Mouse (Mus musculus) heart, embryonic 12.5 days (tissue): ENCODE data around the gene Fbxo39. TPM values are rescaled to one million over a fixed set of nuclear protein-coding genes. Genes with fewer than 3 reads are reported as not detected.

ENCODE experiments used
- ATAC-seq: fragments of 200-750 bp; cut with Nextera tagmentation; 2 replicates; pipeline ENCODE4 v1.8.0; 2017; ENCODE audit warnings: moderate TSS enrichment, moderate library complexity; ENCODE audit not compliant: insufficient number of reproducible peaks, low FRiP score
- H3K27ac ChIP-seq: fragments of 300-500 bp; sonication (generic); 2 replicates; pipeline ENCODE4 v1.5.1; 2016; ENCODE audit warnings: mild to moderate bottlenecking, moderate library complexity; ENCODE audit not compliant: poor library complexity, severe bottlenecking
- H3K27me3 ChIP-seq: fragments of 300-500 bp; sonication (generic); replicated peaks from 2 replicates; pipeline ENCODE4 v1.6.1; 2016; ENCODE audit warnings: mild to moderate bottlenecking, moderate library complexity
- H3K36me3 ChIP-seq: fragments of 300-500 bp; sonication (generic); 2 replicates; pipeline ENCODE4 v1.6.1; 2016; ENCODE audit warnings: mild to moderate bottlenecking, moderate library complexity
- H3K4me1 ChIP-seq: fragments of 300-500 bp; sonication (generic); replicated peaks from 2 replicates; pipeline ENCODE4 v1.6.1; 2016; ENCODE audit warnings: mild to moderate bottlenecking
- H3K4me2 ChIP-seq: fragments of 300-500 bp; sonication (generic); 2 replicates; pipeline ENCODE4 v1.6.1; 2016; ENCODE audit warnings: mild to moderate bottlenecking, moderate library complexity
- H3K4me3 ChIP-seq: fragments of 300-500 bp; sonication (generic); 2 replicates; pipeline ENCODE4 v1.5.1; 2016; ENCODE audit warnings: mild to moderate bottlenecking
- H3K9ac ChIP-seq: fragments of 300-500 bp; sonication (generic); 2 replicates; pipeline ENCODE4 v1.6.1; 2016; ENCODE audit warnings: mild to moderate bottlenecking, moderate library complexity
- H3K9me3 ChIP-seq: fragments of 300-500 bp; sonication (generic); replicated peaks from 2 replicates; pipeline ENCODE4 v1.6.1; 2016; ENCODE audit warnings: mild to moderate bottlenecking, moderate library complexity
- WGBS: fragments of 180-500 bp; shearing (Covaris S2); methylation state at CpG from one replicate; pipeline ENCODE4 v1.1.7; 2016; 5-methylcytosine and 5-hydroxymethylcytosine counted together
- polyA plus RNA-seq: library from polyadenylated mRNA; unstranded; fragments of >200 nt; fragmentation: Nextera tagmentation; extraction: Ambion mirVana; gene quantifications from 2 replicates; pipeline ENCODE4 v1.2.1, GENCODE M21; 2016

The Fbxo39 gene
- polyA plus RNA-seq, 1 experiment from 2014 or later, result not detected

- Histone ChIP-seq H3K4me3 (no peak overlapping the region), H3K27me3 (no peaks in the 10 kb centered on the region), H3K27ac (no peak overlapping the region), H3K4me1 (peaks cover 6% of the 10 kb centered on the region; the same call in 1 of the 2 replicates), H3K36me3 (no peaks in the 10 kb centered on the region), H3K4me2 (no peak overlapping the region), H3K9me3 (peaks cover 5% of the 10 kb centered on the region; the same call in 1 of the 2 replicates), H3K9ac (no peak overlapping the region)
- ATAC-seq, result no peak
- WGBS, result 75% methylated on average over 14 of the region's 14 CpGs
Measured at GRCm38 (mm10) chr11:72284532-72285182, 29.6 kb upstream of the Fbxo39 start.

DNA sequence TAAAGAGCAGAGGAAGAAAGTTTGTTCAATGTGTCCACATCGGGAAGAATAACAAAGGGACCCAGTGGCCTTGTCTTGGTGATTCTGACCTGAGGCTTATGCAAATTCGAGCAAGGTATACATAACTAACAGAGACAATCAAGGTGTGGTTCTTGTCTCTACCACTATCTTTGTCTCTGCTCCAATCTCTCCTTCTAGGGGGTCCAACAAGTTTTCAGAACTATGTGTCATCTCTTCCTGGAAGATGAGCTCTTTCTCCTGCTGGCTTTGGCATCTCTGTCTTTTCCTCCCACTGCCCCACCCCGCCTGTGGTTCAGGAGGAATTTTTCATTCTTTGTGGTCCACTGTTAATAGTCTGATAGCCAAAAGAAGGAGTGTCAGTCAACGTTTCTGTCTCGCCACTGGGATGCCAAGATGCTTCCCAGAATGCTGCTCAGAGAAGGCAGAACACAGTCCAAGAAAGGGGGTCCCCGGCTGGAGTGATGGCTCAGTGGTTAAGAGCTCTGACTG is 28.2 kb upstream of the Fbxo39 start:
- no peak overlapping the region for H3K27ac ChIP-seq
- H3K9me3 ChIP-seq, result peaks cover 7% of the 10 kb centered on the region; the same call in 1 of the 2 replicates
- no peaks in the 10 kb centered on the region for H3K36me3 ChIP-seq
- H3K27me3 ChIP-seq, result no peaks in the 10 kb centered on the region
- H3K4me2 ChIP-seq, result no peak overlapping the region
- ATAC-seq, result no peak
- H3K4me1 ChIP-seq, result peaks cover 6% of the 10 kb centered on the region; the same call in 1 of the 2 replicates
- no peak overlapping the region for H3K4me3 ChIP-seq
- H3K9ac ChIP-seq, result no peak overlapping the region
- WGBS, result 66% methylated on average over 6 of the region's 6 CpGs

- 77% methylated on average over 3 of the region's 3 CpGs for WGBS
- Histone ChIP-seq H3K36me3 (no peaks in the 10 kb centered on the region), H3K4me3 (no peak overlapping the region), H3K4me1 (peaks cover 6% of the 10 kb centered on the region; the same call in 1 of the 2 replicates), H3K27me3 (no peaks in the 10 kb centered on the region), H3K4me2 (no peak overlapping the region), H3K9ac (no peak overlapping the region), H3K9me3 (peaks cover 7% of the 10 kb centered on the region; the same call in 1 of the 2 replicates), H3K27ac (no peak overlapping the region)
- no peak for ATAC-seq
Measured at GRCm38 (mm10) chr11:72286651-72287050, 27.6 kb upstream of the Fbxo39 start.

DNA sequence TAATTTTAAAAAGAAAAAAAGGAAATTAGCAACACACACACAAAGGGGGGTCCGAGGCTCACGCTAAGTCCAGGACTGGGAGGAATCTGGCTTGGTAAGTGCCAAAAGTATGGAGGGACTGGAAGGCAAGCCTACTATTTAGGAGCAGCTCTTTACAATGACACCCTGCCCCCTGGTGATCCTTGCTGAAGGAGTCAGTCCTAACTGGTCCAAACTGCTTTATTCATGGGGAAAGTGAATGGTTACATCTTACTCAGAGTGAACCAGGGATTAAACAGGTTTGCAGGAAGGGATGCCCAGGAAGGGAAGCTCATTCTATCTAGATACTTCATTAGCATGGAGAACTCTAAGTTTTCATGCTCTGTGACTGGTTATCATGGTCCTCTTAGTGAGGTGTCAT is 27.1 kb upstream of the Fbxo39 start:
- no peak for ATAC-seq
- no peaks in the 10 kb centered on the region for H3K36me3 ChIP-seq
- H3K27ac ChIP-seq, result no peak overlapping the region
- peaks cover 6% of the 10 kb centered on the region; the same call in 1 of the 2 replicates for H3K4me1 ChIP-seq
- H3K4me2 ChIP-seq, result no peak overlapping the region
- WGBS, result 85% methylated on average over 2 of the region's 2 CpGs
- H3K27me3 ChIP-seq, result no peaks in the 10 kb centered on the region
- H3K4me3 ChIP-seq, result no peak overlapping the region
- H3K9me3 ChIP-seq, result peaks cover 7% of the 10 kb centered on the region; the same call in 1 of the 2 replicates
- H3K9ac ChIP-seq, result no peak overlapping the region

- Histone ChIP-seq H3K4me1 (peaks cover 6% of the 10 kb centered on the region; the same call in 1 of the 2 replicates), H3K36me3 (no peaks in the 10 kb centered on the region), H3K9me3 (peaks cover 7% of the 10 kb centered on the region; the same call in 1 of the 2 replicates), H3K27me3 (no peaks in the 10 kb centered on the region), H3K27ac (no peak overlapping the region), H3K9ac (no peak overlapping the region), H3K4me3 (no peak overlapping the region), H3K4me2 (no peak overlapping the region)
- no peak for ATAC-seq
- WGBS, result 91% methylated on average over 3 of the region's 3 CpGs
Measured at GRCm38 (mm10) chr11:72287543-72287942, 26.7 kb upstream of the Fbxo39 start.

DNA sequence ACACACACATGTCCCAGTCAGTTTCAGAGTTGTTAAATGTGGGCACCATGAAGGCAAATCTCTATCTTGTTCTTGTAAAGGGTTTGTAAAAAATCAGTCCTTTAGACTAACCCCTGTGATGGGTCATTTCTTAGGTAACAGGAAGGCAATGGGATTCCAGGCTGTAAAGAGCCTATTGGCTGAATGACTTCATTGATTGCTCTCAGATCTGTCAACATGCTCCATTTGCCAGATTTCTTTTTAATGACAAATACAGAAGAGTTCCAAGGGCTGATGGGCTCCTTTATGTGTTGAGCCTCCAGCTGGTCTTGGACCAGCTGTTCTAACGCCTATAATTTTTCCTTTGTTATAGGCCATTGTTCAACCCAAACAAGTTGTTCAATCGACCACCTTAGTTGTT is 21.1 kb upstream of the Fbxo39 start:
- H3K9ac ChIP-seq, result no peak overlapping the region
- H3K4me1 ChIP-seq, result no peaks in the 10 kb centered on the region
- peaks cover 7% of the 10 kb centered on the region; the same call in 1 of the 2 replicates for H3K9me3 ChIP-seq
- H3K4me2 ChIP-seq, result no peak overlapping the region
- ATAC-seq, result no peak
- H3K27me3 ChIP-seq, result no peaks in the 10 kb centered on the region
- H3K4me3 ChIP-seq, result no peak overlapping the region
- H3K27ac ChIP-seq, result no peak overlapping the region
- no peaks in the 10 kb centered on the region for H3K36me3 ChIP-seq
- WGBS, result 80% methylated on average over 2 of the region's 2 CpGs

DNA sequence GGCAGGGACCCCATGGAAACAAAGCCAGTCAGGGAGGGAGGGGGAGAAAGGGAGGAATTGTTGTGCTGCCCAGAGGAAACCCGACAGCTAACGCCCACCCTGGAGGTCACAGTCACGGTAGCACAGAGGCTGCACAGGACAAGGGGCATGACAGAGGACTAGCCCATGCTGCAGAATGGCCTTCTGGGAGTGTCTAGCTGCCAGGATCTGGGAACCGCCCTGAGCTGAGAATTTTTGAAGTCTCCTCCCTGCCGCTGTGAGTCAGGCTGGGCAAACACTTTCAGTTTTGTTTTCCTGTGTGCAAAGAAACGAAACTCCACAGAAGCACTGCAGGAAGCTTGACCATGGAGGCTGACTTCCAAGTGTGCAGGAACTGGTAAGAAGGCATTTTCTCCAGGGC is 12.9 kb upstream of the Fbxo39 start, which contains the start of gene Xaf1:
Gene Xaf1, plus strand, starts transcription at position 296 of the 400 bp plus-strand sequence.
- Histone ChIP-seq H3K9ac (0 out of 2 replicates have a peak within 1 kb of the TSS, but pooled peaks have one; percentile 25), H3K4me3 (peak within 1 kb of the TSS; percentile 26), H3K9me3 (no peaks in the 10 kb centered on the region), H3K4me1 (peaks cover 14% of the 10 kb centered on the region; the same call in 1 of the 2 replicates), H3K4me2 (peak within 1 kb of the TSS; percentile 58), H3K36me3 (no peaks in the 10 kb centered on the region), H3K27me3 (no peaks in the 10 kb centered on the region), H3K27ac (peak within 1 kb of the TSS; percentile 19; the same call in 1 of the 2 replicates)
- ATAC-seq, result peak; percentile 68; the same call in 1 of the 2 replicates
- 23% methylated on average over 6 of the region's 6 CpGs for WGBS

DNA sequence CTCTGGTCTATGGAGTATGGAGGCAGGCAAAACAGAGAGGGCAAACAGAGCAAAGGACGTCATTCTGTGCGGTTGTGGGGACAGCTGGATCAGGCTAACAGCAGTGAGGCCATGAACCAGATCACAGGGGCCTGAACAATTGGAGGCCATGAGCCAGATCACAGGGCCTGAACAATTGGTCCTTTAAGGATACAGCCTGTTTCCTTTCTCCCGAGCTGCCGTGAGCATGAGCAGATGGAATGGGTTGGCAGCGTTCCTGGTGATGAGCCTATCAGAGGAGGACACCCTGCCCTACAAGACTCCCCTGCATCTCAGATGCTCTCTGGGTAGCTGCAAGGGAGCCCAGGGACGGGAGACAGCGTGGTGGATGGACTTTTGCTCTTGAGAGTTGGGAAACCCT is 12.0 kb upstream of the Fbxo39 start:
- 0 out of 2 replicates have a peak, but pooled peaks have one; percentile 36 for ATAC-seq
- H3K9me3 ChIP-seq, result no peaks in the 10 kb centered on the region
- H3K4me3 ChIP-seq, result peak overlapping the region; percentile 26
- no peaks in the 10 kb centered on the region for H3K36me3 ChIP-seq
- peak overlapping the region; percentile 58 for H3K4me2 ChIP-seq
- 68% methylated on average over 7 of the region's 7 CpGs for WGBS
- no peak overlapping the region for H3K9ac ChIP-seq
- peaks cover 14% of the 10 kb centered on the region; the same call in 1 of the 2 replicates for H3K4me1 ChIP-seq
- no peaks in the 10 kb centered on the region for H3K27me3 ChIP-seq
- no peak overlapping the region for H3K27ac ChIP-seq

- Histone ChIP-seq H3K27me3 (peaks cover 2% of the 10 kb centered on the region), H3K4me3 (no peak overlapping the region), H3K9me3 (no peaks in the 10 kb centered on the region), H3K4me2 (no peak overlapping the region), H3K36me3 (no peaks in the 10 kb centered on the region), H3K9ac (no peak overlapping the region), H3K4me1 (peaks cover 11% of the 10 kb centered on the region), H3K27ac (no peak overlapping the region)
- 78% methylated on average over 5 of the region's 5 CpGs for WGBS
- no peak for ATAC-seq
Measured at GRCm38 (mm10) chr11:72307461-72307860, 6.8 kb upstream of the Fbxo39 start.

DNA sequence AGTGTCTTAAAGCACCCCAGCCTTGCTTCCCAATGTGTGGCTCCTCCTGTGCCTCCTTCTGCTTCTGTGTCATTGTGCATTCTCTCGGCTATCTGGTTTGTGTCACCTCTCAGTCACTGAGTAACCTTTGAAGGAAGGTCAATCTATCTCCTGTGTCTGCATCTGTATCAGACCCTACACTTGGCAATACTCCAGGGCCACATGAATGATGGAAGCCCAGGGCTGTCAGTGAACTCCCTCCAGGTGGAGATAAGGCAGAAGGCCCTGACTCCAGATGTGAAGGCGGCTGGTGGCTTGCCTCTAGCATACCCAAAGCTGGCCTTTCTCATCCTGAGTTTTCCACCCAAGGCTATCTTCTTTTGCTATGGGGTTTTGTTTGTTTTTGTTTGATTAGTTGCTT is 5.3 kb upstream of the Fbxo39 start:
- Histone ChIP-seq H3K9ac (no peak overlapping the region), H3K4me1 (peaks cover 11% of the 10 kb centered on the region), H3K4me3 (no peak overlapping the region), H3K36me3 (no peaks in the 10 kb centered on the region), H3K4me2 (no peak overlapping the region), H3K9me3 (no peaks in the 10 kb centered on the region), H3K27me3 (peaks cover 17% of the 10 kb centered on the region), H3K27ac (no peak overlapping the region)
- ATAC-seq, result peak; percentile 82
- 9% methylated on average over 2 of the region's 2 CpGs for WGBS

- Histone ChIP-seq H3K4me2 (no peak overlapping the region), H3K9me3 (no peaks in the 10 kb centered on the region), H3K27ac (no peak overlapping the region), H3K27me3 (peaks cover 32% of the 10 kb centered on the region), H3K4me3 (no peak overlapping the region), H3K4me1 (peaks cover 17% of the 10 kb centered on the region), H3K9ac (no peak overlapping the region), H3K36me3 (no peaks in the 10 kb centered on the region)
- whole genome bisulfite sequencing, result 60% methylated on average over 4 of the region's 4 CpGs
- ATAC-seq, result no peak
Measured at GRCm38 (mm10) chr11:72310491-72310890, 3.8 kb upstream of the Fbxo39 start.
